Mouse (Mus musculus): Measurements from ENCODE around the gene Hist1h4i.
"Not testable (repeated sequence)": the region's sequence is repeated elsewhere in the genome, so short reads cannot be mapped to it uniquely, and the experiment has no call there.

The Hist1h4i gene

GRCm38 (mm10) chr13:22041142-22041536 lies at the start of gene Hist1h4i:
Hist1h4i (minus strand) TSS chr13:22041362.
- peak; percentile 97 for DNase-seq (ENCODE audit: low read depth, low spot score)

- DNase-seq (ENCODE audit: low read depth, low spot score) = not testable (repeated sequence)
These were observed 43.0 kb upstream of the Hist1h4i start, which contains the start of gene Vmn1r188 for GRCm38 (mm10) chr13:22084140-22084539. Vmn1r188 (plus strand) TSS chr13:22084440.

- DNase-seq (ENCODE audit: low read depth, low spot score) = no peak
These were observed 22.3 kb upstream of the Hist1h4i start for GRCm38 (mm10) chr13:22063468-22063867.

GRCm38 (mm10) chr13:22061422-22061821 lies 20.3 kb upstream of the Hist1h4i start:
- DNase-seq (ENCODE audit: low read depth, low spot score) = no peak

GRCm38 (mm10) chr13:22053754-22054153 lies 12.6 kb upstream of the Hist1h4i start:
- no peak for DNase-seq (ENCODE audit: low read depth, low spot score)

- DNase-seq (ENCODE audit: low read depth, low spot score) = no peak
These were observed 10.3 kb upstream of the Hist1h4i start for GRCm38 (mm10) chr13:22051523-22051859.

- peak; percentile 92 for DNase-seq (ENCODE audit: low read depth, low spot score)
These were observed 9.7 kb upstream of the Hist1h4i start for GRCm38 (mm10) chr13:22050591-22051522.

GRCm38 (mm10) chr13:22049737-22050440 lies 8.7 kb upstream of the Hist1h4i start:
- peak; percentile 90 for DNase-seq (ENCODE audit: low read depth, low spot score)

- no peak for DNase-seq (ENCODE audit: low read depth, low spot score)
These were observed 7.9 kb upstream of the Hist1h4i start for GRCm38 (mm10) chr13:22049041-22049440.

- no peak for DNase-seq (ENCODE audit: low read depth, low spot score)
These were observed 4.1 kb upstream of the Hist1h4i start for GRCm38 (mm10) chr13:22045311-22045710.

- no peak for DNase-seq (ENCODE audit: low read depth, low spot score)
These were observed 3.4 kb upstream of the Hist1h4i start for GRCm38 (mm10) chr13:22044432-22045155.

GRCm38 (mm10) chr13:22043503-22044431 lies 2.6 kb upstream of the Hist1h4i start:
- DNase-seq (ENCODE audit: low read depth, low spot score) = peak; percentile 76

- DNase-seq (ENCODE audit: low read depth, low spot score) = peak; percentile 100
These were observed 1.7 kb upstream of the Hist1h4i start, which contains the start of the genes Hist1h2ag and Hist1h2bj for GRCm38 (mm10) chr13:22042568-22043502. Hist1h2ag (minus strand) TSS chr13:22042944. Hist1h2bj (plus strand) TSS chr13:22043214.

- peak; percentile 58 for DNase-seq (ENCODE audit: low read depth, low spot score)
These were observed 747 bp upstream of the Hist1h4i start for GRCm38 (mm10) chr13:22041651-22042567.

GRCm38 (mm10) chr13:22040464-22041141 lies 559 bp downstream of the Hist1h4i start:
- peak; percentile 61 for DNase-seq (ENCODE audit: low read depth, low spot score)

GRCm38 (mm10) chr13:22039951-22040463 lies 1.2 kb downstream of the Hist1h4i start:
- no peak for DNase-seq (ENCODE audit: low read depth, low spot score)

- DNase-seq (ENCODE audit: low read depth, low spot score) = no peak
These were observed 1.8 kb downstream of the Hist1h4i start for GRCm38 (mm10) chr13:22039364-22039763.

- no peak for DNase-seq (ENCODE audit: low read depth, low spot score)
These were observed 3.7 kb downstream of the Hist1h4i start for GRCm38 (mm10) chr13:22037415-22037814.
